Mouse (Mus musculus) embryonic facial prominence, embryonic 14.5 days (tissue): ENCODE measurements around the gene Reep3. TPM values are rescaled to one million over a fixed set of nuclear protein-coding genes. Genes with fewer than 3 reads are reported as not detected.

Source experiments
- ATAC-seq: fragments of 200-750 bp; cut with Nextera tagmentation; 2 replicates; pipeline ENCODE4 v1.8.0; 2017; ENCODE audit warnings: low read depth, moderate number of reproducible peaks, moderate TSS enrichment
- DNase-seq: peaks from one replicate; pipeline ENCODE4 v3.0.0-alpha.2; 2015; ENCODE audit warnings: low spot score
- H3K27ac ChIP-seq: fragments of 300-500 bp; sonication (generic); replicated peaks from 2 replicates; pipeline ENCODE4 v1.5.1; 2014; ENCODE audit warnings: low read depth, mild to moderate bottlenecking, low read length, moderate library complexity
- H3K27me3 ChIP-seq: fragments of 300-500 bp; sonication (generic); replicated peaks from 2 replicates; pipeline ENCODE4 v1.6.1; 2014; ENCODE audit warnings: low read length; ENCODE audit not compliant: control insufficient read depth, insufficient read depth
- H3K36me3 ChIP-seq: fragments of 300-500 bp; sonication (generic); 2 replicates; pipeline ENCODE4 v1.6.1; 2014; ENCODE audit warnings: low read length, mixed read lengths; ENCODE audit not compliant: control insufficient read depth, insufficient read depth
- H3K4me1 ChIP-seq: fragments of 300-500 bp; sonication (generic); 2 replicates; pipeline ENCODE4 v1.6.1; 2014; ENCODE audit warnings: antibody characterized with exemption, low read length; ENCODE audit not compliant: control insufficient read depth, insufficient read depth
- H3K4me2 ChIP-seq: fragments of 300-500 bp; sonication (generic); 2 replicates; pipeline ENCODE4 v1.6.1; 2014; ENCODE audit warnings: low read depth, mild to moderate bottlenecking, low read length, moderate library complexity, mixed read lengths
- H3K4me3 ChIP-seq: fragments of 300-500 bp; sonication (generic); 2 replicates; pipeline ENCODE4 v1.5.1; 2014; ENCODE audit warnings: low read depth, mild to moderate bottlenecking, low read length
- H3K9ac ChIP-seq: fragments of 300-500 bp; sonication (generic); 2 replicates; pipeline ENCODE4 v1.6.1; 2014; ENCODE audit warnings: low read depth, mild to moderate bottlenecking, low read length, moderate library complexity, mixed read lengths
- H3K9me3 ChIP-seq: fragments of 300-500 bp; sonication (generic); 2 replicates; pipeline ENCODE4 v1.6.1; 2016; ENCODE audit warnings: low read length; ENCODE audit not compliant: control insufficient read depth
- WGBS: fragments of 180-500 bp; shearing (Covaris S2); extraction: QIAGEN DNeasy Blood & Tissue Kit; methylation state at CpG from one replicate; pipeline ENCODE4 v1.1.7; 2014; 5-methylcytosine and 5-hydroxymethylcytosine counted together
- polyA plus RNA-seq: library from polyadenylated mRNA; unstranded; fragments of >200 nt; fragmentation: Nextera tagmentation; extraction: Ambion mirVana; gene quantifications from 2 replicates; pipeline ENCODE4 v1.2.1, GENCODE M21; 2014

Reep3 gene
- polyA plus RNA-seq, 1 experiment from 2014 or later: 39.6 TPM

DNA sequence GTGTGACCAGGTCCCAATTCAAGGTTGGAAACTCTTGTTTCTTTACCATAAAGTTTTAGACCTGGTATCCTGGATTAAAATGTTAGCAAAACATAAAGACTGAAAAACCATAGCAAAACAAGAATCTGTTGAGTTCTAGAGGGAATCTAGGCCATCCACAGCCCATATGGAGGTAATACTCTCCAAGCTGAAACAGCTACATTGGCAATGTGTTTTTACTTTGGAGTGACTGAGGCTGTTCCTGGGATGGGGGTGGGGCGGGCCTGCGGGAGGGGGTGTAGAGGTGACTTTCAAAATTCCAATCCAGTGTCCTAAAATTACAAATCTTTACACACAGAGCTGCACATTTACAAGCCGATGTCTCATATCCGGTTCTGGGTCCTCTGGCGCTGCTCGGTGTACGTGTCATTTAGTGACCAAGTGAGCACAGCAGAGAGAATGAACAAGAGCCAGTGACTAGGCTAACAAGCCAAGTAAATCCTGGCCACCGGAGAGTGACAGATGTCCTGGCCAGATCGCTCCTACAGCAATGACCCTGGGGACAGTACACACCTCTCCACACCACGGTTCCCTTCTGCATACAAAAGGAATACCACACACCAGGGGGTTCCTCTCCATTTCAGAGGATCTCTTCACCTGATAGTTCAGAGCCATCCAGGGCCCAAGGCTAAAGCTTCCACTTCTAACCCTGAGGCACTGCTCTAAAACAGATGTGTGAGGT is 13.1 kb downstream of the Reep3 start:
- WGBS: 49% methylated on average over 10 of the region's 10 CpGs
- Histone ChIP-seq H3K4me3 (no peak overlapping the region), H3K27me3 (no peaks in the 10 kb centered on the region), H3K36me3 (no peaks in the 10 kb centered on the region), H3K27ac (peak overlapping the region; percentile 61), H3K9ac (no peak overlapping the region), H3K9me3 (no peaks in the 10 kb centered on the region), H3K4me1 (peaks cover 26% of the 10 kb centered on the region), H3K4me2 (no peak overlapping the region)
- DNase-seq: no peak
- ATAC-seq: no peak

DNA sequence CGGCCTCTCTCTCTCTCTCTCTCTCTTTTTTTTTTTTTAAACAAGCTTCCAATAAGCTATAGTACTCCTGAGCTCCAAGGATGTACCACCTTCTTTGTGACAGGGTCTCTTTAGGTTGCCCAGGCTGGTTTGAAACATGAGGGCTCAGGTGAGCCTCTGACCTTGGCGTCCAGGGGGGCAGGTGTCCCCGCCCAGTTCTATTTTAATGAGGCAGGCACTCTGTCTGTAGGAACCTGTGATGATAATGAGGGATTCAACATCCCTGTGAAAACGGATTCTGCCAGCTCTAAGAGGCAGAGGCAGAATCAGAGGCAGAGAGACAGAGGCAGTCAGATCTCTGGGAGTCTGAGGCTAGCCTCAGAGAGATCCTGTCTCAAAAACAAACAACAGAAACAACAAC is 14.2 kb downstream of the Reep3 start:
- Histone ChIP-seq H3K27ac (peak overlapping the region; percentile 52; the same call in 1 of the 2 replicates), H3K27me3 (no peaks in the 10 kb centered on the region), H3K4me3 (no peak overlapping the region), H3K36me3 (no peaks in the 10 kb centered on the region), H3K9me3 (no peaks in the 10 kb centered on the region), H3K9ac (no peak overlapping the region), H3K4me2 (no peak overlapping the region), H3K4me1 (peaks cover 26% of the 10 kb centered on the region)
- DNase-seq (no peak), ATAC-seq (no peak)
- 87% methylated on average over 4 of the region's 4 CpGs for WGBS

DNA sequence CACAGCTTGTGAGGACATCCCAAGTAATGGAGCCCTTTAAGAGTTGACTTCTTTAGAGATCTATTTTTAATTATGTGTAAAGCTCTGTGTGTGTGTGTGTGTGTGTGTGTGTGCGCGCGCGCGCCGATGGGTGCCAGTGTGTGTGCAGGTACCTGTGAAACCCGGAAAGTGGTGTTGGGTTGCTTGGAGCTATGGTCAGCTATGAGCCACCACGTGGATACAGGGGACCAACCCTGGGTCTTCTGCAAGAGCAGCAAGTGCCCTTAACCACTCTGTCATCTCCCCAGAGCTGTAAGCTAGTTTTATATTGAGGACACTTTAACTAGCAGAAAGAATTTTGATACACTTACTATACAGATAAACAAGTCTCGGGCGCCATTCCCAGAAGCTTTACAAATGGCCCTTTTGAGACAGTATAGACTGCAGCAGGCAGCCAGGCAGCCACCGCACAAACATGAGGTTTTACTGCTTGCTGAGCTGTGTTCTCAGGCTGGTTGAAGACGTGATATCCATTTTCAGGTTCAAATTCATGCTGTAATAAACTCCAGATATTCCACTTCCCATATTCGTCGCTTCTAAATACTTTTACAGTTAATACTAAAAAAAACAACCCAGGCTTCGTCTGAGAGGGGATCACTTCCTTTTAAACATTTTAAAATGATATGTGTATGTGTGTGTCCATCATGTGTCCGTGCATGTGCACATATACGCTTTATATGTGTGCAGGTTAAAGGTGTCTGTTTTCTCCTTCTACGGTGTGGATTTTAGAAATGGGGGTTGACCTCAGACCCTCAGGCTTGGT is 15.3 kb downstream of the Reep3 start:
- no peaks in the 10 kb centered on the region for H3K27me3 ChIP-seq
- peak overlapping the region; percentile 52; the same call in 1 of the 2 replicates for H3K27ac ChIP-seq
- H3K4me1 ChIP-seq: peaks cover 26% of the 10 kb centered on the region
- no peaks in the 10 kb centered on the region for H3K9me3 ChIP-seq
- H3K4me2 ChIP-seq: no peak overlapping the region
- H3K9ac ChIP-seq: no peak overlapping the region
- no peak overlapping the region for H3K4me3 ChIP-seq
- DNase-seq (peak; percentile 78), ATAC-seq (no peak)
- no peaks in the 10 kb centered on the region for H3K36me3 ChIP-seq
- WGBS: 64% methylated on average over 18 of the region's 18 CpGs

DNA sequence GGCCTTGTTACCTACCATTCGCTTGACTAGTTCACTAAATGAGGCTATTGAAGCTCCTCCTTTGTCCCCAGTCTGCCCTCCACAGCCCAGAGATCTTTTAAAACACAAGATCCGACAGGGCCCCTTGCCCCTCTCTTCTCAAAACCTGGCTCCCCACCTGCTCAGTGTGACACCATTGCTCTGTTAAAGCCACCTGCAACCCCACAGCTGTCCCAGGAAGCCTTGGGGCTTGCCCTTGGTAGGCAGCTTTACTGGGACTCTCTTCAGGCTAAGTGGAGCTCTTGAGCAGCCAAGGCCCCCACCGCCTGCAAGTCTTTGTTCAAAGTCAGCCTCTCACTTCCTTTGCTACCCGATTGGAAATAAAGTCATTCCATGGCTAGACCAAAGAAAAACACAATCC is 17.7 kb downstream of the Reep3 start:
- no peak overlapping the region for H3K27ac ChIP-seq
- H3K27me3 ChIP-seq: no peaks in the 10 kb centered on the region
- no peaks in the 10 kb centered on the region for H3K36me3 ChIP-seq
- no peak overlapping the region for H3K4me2 ChIP-seq
- 78% methylated on average over 4 of the region's 4 CpGs for WGBS
- H3K9me3 ChIP-seq: no peaks in the 10 kb centered on the region
- H3K9ac ChIP-seq: no peak overlapping the region
- ATAC-seq (no peak), DNase-seq (no peak)
- H3K4me3 ChIP-seq: no peak overlapping the region
- peaks cover 26% of the 10 kb centered on the region for H3K4me1 ChIP-seq

DNA sequence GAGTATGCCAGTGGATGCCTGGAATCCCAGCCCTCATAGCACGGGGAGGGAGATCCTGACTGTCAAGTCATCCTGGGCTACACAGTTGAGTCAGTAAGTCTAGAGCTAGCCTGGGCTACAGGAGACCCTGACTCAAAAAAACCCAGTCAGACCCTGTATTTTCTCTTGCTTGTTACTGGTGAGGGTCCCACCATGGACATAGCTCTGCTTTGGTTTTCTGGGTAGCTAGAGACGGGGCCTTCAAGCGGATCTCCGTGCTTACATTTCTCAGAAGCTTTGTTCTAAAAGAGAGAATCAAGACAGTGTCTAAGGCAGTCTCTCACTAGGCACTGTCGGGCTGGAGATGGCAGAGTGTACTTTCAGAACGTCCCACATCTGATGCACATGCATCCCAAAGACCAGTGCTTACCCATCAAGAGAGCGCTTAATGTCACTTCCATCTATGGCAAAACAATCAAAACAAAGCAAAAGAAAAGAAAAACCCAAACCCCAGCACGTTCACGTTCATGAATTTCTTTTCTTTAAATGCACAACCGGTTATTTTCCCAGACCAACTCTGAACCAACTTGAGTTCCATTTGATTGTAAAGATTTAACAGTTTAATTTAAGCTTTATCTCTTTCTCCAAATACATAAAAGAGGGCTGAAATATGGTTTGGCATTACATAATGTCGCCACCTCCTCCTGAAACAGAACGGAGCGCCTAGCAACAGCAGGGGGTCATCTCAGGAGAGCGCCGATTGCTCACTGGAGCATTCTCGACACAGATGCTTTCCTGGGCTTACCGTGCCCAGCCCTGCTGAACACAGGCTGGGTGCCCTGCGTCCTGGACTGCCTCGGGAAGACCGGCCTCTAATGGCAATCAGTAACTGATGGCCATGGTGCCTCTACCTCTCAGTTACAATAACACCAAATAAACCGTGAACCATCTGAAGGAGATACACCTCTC is 20.5 kb downstream of the Reep3 start:
- no peak overlapping the region for H3K4me3 ChIP-seq
- 69% methylated on average over 21 of the region's 21 CpGs for WGBS
- peak; percentile 24 for DNase-seq
- H3K9me3 ChIP-seq: no peaks in the 10 kb centered on the region
- no peak overlapping the region for H3K4me2 ChIP-seq
- no peaks in the 10 kb centered on the region for H3K36me3 ChIP-seq
- peaks cover 6% of the 10 kb centered on the region for H3K4me1 ChIP-seq
- H3K9ac ChIP-seq: no peak overlapping the region
- no peaks in the 10 kb centered on the region for H3K27me3 ChIP-seq
- peak; percentile 62; the same call in 1 of the 2 replicates for ATAC-seq
- no peak overlapping the region for H3K27ac ChIP-seq

DNA sequence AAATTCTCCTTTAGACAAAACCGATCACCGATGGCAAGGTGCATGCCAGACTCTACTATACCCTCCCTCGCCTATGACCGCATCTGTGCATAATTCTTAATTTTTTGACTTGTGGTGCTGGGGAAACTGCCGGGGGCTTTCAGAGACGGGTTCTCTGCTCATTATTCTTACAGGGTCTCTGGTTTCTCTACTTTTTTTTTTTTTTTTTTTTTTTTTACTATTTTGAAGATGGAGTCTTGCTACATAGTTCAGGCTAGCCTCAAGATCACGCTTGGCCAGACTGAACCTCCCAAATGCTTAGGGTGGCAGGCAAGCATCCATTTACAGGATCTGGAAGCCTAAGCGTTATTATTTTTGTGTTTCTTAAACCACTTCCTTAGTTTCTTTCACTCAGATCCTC is 23.2 kb downstream of the Reep3 start:
- no peak for ATAC-seq
- WGBS: 94% methylated on average over 8 of the region's 8 CpGs
- no peak overlapping the region for H3K4me2 ChIP-seq
- no peaks in the 10 kb centered on the region for H3K36me3 ChIP-seq
- no peak for DNase-seq
- H3K27me3 ChIP-seq: no peaks in the 10 kb centered on the region
- H3K27ac ChIP-seq: no peak overlapping the region
- no peak overlapping the region for H3K9ac ChIP-seq
- H3K9me3 ChIP-seq: no peaks in the 10 kb centered on the region
- H3K4me1 ChIP-seq: 0 out of 2 replicates have a peak, but pooled peaks cover 3% of the 10 kb centered on the region
- no peak overlapping the region for H3K4me3 ChIP-seq

DNA sequence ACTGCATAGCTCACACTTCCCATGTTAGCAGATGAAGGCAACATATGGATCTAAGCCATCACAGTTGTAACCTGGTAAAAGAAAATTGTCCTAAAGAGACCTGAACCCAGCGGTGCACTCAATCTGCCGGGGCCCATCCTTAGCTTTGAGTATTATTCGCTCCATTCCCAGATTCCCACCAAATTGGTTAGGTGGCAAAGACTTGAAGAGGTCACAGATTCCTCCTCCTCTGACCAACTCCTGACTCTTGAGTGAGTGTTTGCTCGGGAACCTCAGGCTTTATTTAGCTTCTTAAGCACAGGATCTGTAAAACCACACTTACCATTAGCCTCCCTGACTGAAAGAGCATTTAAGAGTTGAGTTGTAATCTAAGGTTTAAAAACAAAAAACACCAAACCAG is 24.1 kb downstream of the Reep3 start:
- H3K9ac ChIP-seq: no peak overlapping the region
- WGBS: 88% methylated on average over 4 of the region's 4 CpGs
- no peaks in the 10 kb centered on the region for H3K9me3 ChIP-seq
- H3K36me3 ChIP-seq: no peaks in the 10 kb centered on the region
- DNase-seq: peak; percentile 34
- ATAC-seq: no peak
- H3K27me3 ChIP-seq: no peaks in the 10 kb centered on the region
- H3K4me2 ChIP-seq: no peak overlapping the region
- 0 out of 2 replicates have a peak, but pooled peaks cover 3% of the 10 kb centered on the region for H3K4me1 ChIP-seq
- H3K4me3 ChIP-seq: no peak overlapping the region
- H3K27ac ChIP-seq: no peak overlapping the region

DNA sequence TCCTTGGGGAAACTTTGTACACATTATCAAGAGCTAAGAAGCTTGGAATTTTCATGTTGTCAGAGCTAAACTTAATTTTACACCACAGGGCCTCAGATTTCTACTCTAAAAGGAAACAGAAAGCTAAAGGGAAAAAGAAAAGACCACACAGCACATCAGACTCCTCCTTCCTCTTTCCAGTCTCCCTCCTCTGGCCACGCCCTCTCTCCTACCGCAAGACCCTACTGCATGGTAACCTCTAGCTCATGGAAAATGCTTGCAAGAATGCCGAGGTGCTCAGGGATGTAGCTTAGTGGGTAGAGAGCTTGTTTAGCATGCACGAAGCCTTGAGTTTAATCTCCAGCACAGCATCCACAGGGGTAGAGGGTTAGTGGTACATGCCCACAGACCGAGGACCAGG is 24.9 kb downstream of the Reep3 start:
- 79% methylated on average over 5 of the region's 5 CpGs for WGBS
- Histone ChIP-seq H3K9ac (no peak overlapping the region), H3K27me3 (no peaks in the 10 kb centered on the region), H3K27ac (peak overlapping the region; percentile 16; the same call in 1 of the 2 replicates), H3K36me3 (no peaks in the 10 kb centered on the region), H3K4me1 (0 out of 2 replicates have a peak, but pooled peaks cover 3% of the 10 kb centered on the region), H3K9me3 (no peaks in the 10 kb centered on the region), H3K4me3 (no peak overlapping the region), H3K4me2 (no peak overlapping the region)
- ATAC-seq (no peak), DNase-seq (no peak)
